Mouse (Mus musculus) hindbrain, embryonic 11.5 days (tissue): ENCODE results near the gene Myom1. TPM values are rescaled to one million over a fixed set of nuclear protein-coding genes. Genes with fewer than 3 reads are reported as not detected.

ENCODE experiments used
- ATAC-seq: fragments of 200-750 bp; cut with Nextera tagmentation; 2 replicates; pipeline ENCODE4 v1.8.0; 2017; ENCODE audit warnings: mild to moderate bottlenecking, moderate TSS enrichment, moderate library complexity; ENCODE audit not compliant: low FRiP score
- DNase-seq: peaks from one replicate; pipeline ENCODE4 v3.0.0-alpha.2; 2015; ENCODE audit warnings: low spot score
- H3K27ac ChIP-seq: fragments of 300-500 bp; sonication (generic); 2 replicates; pipeline ENCODE4 v1.5.1; 2014; ENCODE audit warnings: mild to moderate bottlenecking, low read depth, low read length
- H3K27me3 ChIP-seq: fragments of 300-500 bp; sonication (generic); 2 replicates; pipeline ENCODE4 v1.6.1; 2014; ENCODE audit warnings: mild to moderate bottlenecking, low read length, moderate library complexity, mixed read lengths; ENCODE audit not compliant: control insufficient read depth, insufficient read depth
- H3K36me3 ChIP-seq: fragments of 300-500 bp; sonication (generic); 2 replicates; pipeline ENCODE4 v1.6.1; 2014; ENCODE audit warnings: mild to moderate bottlenecking, low read length, moderate library complexity, mixed read lengths; ENCODE audit not compliant: control insufficient read depth, insufficient read depth
- H3K4me1 ChIP-seq: fragments of 300-500 bp; sonication (generic); replicated peaks from 2 replicates; pipeline ENCODE4 v1.6.1; 2014; ENCODE audit warnings: low read length, mixed read lengths; ENCODE audit not compliant: control insufficient read depth, insufficient read depth
- H3K4me2 ChIP-seq: fragments of 300-500 bp; sonication (generic); replicated peaks from 2 replicates; pipeline ENCODE4 v1.6.1; 2014; ENCODE audit warnings: mild to moderate bottlenecking, low read depth, low read length
- H3K4me3 ChIP-seq: fragments of 300-500 bp; sonication (generic); 2 replicates; pipeline ENCODE4 v1.5.1; 2014; ENCODE audit warnings: low read depth, low read length
- H3K9ac ChIP-seq: fragments of 300-500 bp; sonication (generic); 2 replicates; pipeline ENCODE4 v1.6.1; 2014; ENCODE audit warnings: low read depth, low read length
- H3K9me3 ChIP-seq: fragments of 300-500 bp; sonication (generic); 2 replicates; pipeline ENCODE4 v1.6.1; 2016; ENCODE audit warnings: low read length; ENCODE audit not compliant: control insufficient read depth
- WGBS: fragments of 180-500 bp; shearing (Covaris S2); extraction: QIAGEN DNeasy Blood & Tissue Kit; methylation state at CpG from one replicate; pipeline ENCODE4 v1.1.7; 2014; 5-methylcytosine and 5-hydroxymethylcytosine counted together
- polyA plus RNA-seq: library from polyadenylated mRNA; unstranded; fragments of >200 nt; fragmentation: Nextera tagmentation; extraction: Ambion mirVana; gene quantifications from 2 replicates; pipeline ENCODE4 v1.2.1, GENCODE M21; 2014

The Myom1 gene
- polyA plus RNA-seq, 1 experiment from 2014 or later, result 2.0 TPM

DNA sequence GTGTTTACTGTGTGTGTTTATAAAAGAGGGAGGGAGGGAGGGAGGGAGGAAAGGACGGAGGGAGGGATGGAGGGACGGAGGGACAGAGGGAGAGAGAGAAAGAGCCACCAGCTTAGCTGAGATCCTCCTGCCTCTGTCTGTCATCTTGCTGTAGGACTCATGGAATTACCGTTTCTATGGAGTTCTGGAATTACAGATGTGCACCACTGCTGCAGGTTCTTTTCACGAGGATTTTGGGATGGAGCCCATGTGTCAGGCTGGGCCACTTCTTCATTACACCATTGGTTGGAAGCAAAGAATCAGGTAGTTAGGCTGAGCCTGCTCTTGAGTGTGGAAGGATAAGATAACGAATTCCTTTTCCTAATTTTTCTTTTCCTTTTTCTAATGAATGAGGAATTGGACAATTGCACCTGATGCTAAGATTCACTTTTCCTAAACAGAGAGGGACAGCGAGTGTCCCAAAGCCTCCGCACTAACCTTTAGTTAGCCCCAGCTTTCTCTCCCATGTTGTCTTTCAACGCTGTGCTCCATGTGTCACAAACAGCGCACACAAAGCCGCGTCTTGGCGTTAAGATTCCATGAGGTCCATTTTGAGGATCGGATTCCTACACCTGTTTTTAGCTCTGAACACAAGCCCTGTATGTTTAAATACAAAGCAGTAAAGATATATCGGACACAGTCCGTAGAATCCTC, 16.3 kb downstream of the Myom1 start:
- H3K9ac ChIP-seq, result no peak overlapping the region
- no peaks in the 10 kb centered on the region for H3K27me3 ChIP-seq
- H3K9me3 ChIP-seq, result no peaks in the 10 kb centered on the region
- no peak overlapping the region for H3K27ac ChIP-seq
- no peak for DNase-seq
- H3K4me1 ChIP-seq, result no peaks in the 10 kb centered on the region
- ATAC-seq, result no peak
- WGBS, result 83% methylated on average over 14 of the region's 15 CpGs
- H3K4me2 ChIP-seq, result no peak overlapping the region
- H3K4me3 ChIP-seq, result no peak overlapping the region
- no peaks in the 10 kb centered on the region for H3K36me3 ChIP-seq

DNA sequence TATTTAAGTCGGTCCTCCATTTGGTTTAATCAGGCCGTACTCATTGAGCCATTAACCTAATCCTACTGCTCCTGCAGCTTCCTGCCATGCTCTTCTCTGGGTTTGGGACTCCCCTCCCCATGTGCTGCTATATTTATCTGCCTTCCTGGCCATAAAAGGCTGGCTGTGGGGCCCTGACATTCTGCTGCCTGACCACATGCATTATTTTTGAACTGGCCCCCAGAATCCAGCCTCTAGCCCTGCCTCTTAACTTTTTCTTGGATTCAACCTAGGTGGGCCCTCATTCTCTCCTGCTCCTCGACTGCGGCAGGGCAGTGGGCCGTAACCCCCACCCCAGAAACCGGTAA, 16.8 kb downstream of the Myom1 start:
- H3K36me3 ChIP-seq, result no peaks in the 10 kb centered on the region
- DNase-seq (no peak), ATAC-seq (no peak)
- no peaks in the 10 kb centered on the region for H3K9me3 ChIP-seq
- 44% methylated on average over 6 of the region's 6 CpGs for WGBS
- no peak overlapping the region for H3K4me3 ChIP-seq
- H3K27ac ChIP-seq, result no peak overlapping the region
- H3K4me1 ChIP-seq, result no peaks in the 10 kb centered on the region
- no peaks in the 10 kb centered on the region for H3K27me3 ChIP-seq
- no peak overlapping the region for H3K4me2 ChIP-seq
- no peak overlapping the region for H3K9ac ChIP-seq

DNA sequence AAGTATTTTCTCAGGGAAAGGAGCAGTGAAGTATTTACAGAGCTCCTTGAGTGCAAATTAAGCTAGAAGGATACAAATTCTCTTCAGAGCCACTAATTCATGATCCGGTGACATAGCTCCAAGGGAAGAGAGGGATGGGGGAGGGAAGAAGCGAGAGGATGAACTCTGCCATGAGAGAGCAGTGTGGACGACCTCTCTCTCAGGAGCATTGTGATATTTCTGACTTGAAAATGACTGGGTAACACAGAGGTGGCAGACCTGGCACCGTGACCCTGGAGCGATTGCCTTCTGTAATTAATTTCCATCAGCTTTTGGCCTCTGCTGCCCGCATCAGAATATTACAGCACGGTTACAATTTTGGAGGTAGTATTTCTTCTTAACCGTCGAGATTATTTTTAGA, 17.4 kb downstream of the Myom1 start:
- Histone ChIP-seq H3K27ac (no peak overlapping the region), H3K9me3 (no peaks in the 10 kb centered on the region), H3K27me3 (no peaks in the 10 kb centered on the region), H3K4me2 (no peak overlapping the region), H3K4me3 (no peak overlapping the region), H3K36me3 (no peaks in the 10 kb centered on the region), H3K9ac (no peak overlapping the region), H3K4me1 (no peaks in the 10 kb centered on the region)
- no peak for DNase-seq
- 63% methylated on average over 9 of the region's 9 CpGs for WGBS
- no peak for ATAC-seq

DNA sequence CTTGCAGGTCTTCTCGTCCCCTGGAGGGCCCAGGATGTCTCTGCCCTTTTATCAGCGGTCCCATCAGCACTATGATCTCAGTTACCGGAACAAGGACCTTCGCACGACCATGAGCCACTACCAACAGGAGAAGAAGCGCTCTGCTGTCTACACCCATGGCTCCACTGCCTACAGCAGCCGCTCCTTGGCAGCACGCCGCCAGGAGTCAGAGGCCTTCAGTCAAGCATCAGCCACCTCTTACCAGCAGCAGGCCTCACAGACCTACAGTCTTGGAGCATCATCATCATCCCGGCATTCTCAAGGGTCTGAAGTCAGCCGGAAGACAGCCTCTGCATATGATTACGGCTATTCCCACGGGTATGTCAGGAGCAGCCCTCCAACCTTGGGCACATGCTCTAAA, 20.4 kb downstream of the Myom1 start:
- H3K27ac ChIP-seq, result no peak overlapping the region
- H3K4me1 ChIP-seq, result no peaks in the 10 kb centered on the region
- H3K9me3 ChIP-seq, result no peaks in the 10 kb centered on the region
- H3K36me3 ChIP-seq, result no peaks in the 10 kb centered on the region
- ATAC-seq (no peak), DNase-seq (no peak)
- H3K9ac ChIP-seq, result no peak overlapping the region
- H3K27me3 ChIP-seq, result no peaks in the 10 kb centered on the region
- H3K4me2 ChIP-seq, result no peak overlapping the region
- no peak overlapping the region for H3K4me3 ChIP-seq
- WGBS, result 90% methylated on average over 13 of the region's 13 CpGs

DNA sequence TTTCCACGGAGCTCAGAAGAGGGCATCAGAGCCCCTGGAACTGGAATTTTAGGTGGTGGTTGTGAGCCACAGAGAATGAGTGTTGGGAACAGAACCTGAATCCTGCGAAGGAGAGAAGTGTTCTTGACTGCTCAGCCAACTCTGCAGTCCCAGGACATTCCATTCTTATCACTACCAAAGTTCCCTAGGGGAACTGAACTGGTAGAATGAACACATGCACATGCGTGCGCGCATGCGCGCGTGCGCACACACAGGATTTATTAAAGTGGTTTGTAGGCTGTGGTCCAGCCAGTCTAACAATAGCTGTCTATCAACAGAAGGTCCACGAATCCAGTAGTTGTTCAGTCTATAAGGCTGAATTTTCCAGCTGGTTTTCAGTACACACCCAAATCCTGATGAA, 21.6 kb downstream of the Myom1 start:
- H3K27me3 ChIP-seq, result no peaks in the 10 kb centered on the region
- 92% methylated on average over 10 of the region's 10 CpGs for WGBS

DNA sequence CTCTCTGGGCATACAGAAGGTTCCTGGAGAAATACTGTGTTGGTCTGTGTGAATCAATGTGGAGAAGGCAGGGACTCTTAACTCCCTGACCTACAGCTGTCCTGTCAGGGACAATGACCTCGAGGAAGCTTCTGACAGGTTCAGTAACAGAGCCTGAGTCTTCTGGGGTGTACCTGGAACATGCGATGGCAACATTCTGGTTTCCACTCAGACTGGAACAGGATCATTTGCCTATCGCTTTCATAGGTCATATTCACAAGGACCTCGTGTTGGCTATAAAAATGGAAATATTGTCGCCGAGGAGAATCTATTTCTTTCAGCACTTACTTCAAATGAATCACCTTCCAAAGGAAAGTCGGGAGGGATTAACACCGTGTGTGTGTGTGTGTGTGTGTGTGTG, 23.5 kb downstream of the Myom1 start:
- no peak overlapping the region for H3K4me2 ChIP-seq
- WGBS, result 83% methylated on average over 8 of the region's 8 CpGs

More for the DNA sequence above, 21.6 kb downstream of the Myom1 start:
- H3K4me2 ChIP-seq, result no peak overlapping the region
- DNase-seq, result no peak
- no peak for ATAC-seq
- H3K9ac ChIP-seq, result no peak overlapping the region
- no peak overlapping the region for H3K27ac ChIP-seq
- no peaks in the 10 kb centered on the region for H3K4me1 ChIP-seq
- no peak overlapping the region for H3K4me3 ChIP-seq
- no peaks in the 10 kb centered on the region for H3K36me3 ChIP-seq
- no peaks in the 10 kb centered on the region for H3K9me3 ChIP-seq

DNA sequence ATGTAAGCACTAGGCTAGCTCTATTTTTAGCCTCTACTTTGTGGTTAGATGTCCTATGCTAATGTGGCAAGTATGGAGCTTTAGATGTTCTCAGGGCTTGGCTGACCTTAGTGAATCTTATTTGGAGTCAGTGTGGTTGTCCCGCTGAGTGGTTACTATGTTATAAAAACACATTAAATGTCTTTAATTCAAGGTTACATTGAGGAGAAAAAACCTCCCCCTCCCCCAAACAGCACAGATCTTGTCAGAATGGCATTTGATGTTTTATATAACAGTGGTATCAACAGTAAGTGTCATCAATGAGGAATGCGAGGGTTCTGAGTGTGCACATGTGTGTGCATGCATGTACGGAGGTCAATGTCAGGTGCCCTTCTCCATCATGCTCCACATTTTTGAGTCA, 24.8 kb downstream of the Myom1 start:
- Histone ChIP-seq H3K4me3 (no peak overlapping the region), H3K27ac (no peak overlapping the region), H3K9me3 (no peaks in the 10 kb centered on the region), H3K4me2 (no peak overlapping the region), H3K9ac (no peak overlapping the region), H3K27me3 (no peaks in the 10 kb centered on the region), H3K36me3 (no peaks in the 10 kb centered on the region), H3K4me1 (no peaks in the 10 kb centered on the region)
- no peak for ATAC-seq
- DNase-seq, result no peak
- WGBS, result 91% methylated on average over 3 of the region's 3 CpGs

More for the DNA sequence above, 23.5 kb downstream of the Myom1 start:
- no peaks in the 10 kb centered on the region for H3K36me3 ChIP-seq
- no peaks in the 10 kb centered on the region for H3K9me3 ChIP-seq
- H3K27ac ChIP-seq, result no peak overlapping the region
- no peaks in the 10 kb centered on the region for H3K27me3 ChIP-seq
- ATAC-seq (no peak), DNase-seq (no peak)
- no peak overlapping the region for H3K4me3 ChIP-seq
- H3K4me1 ChIP-seq, result no peaks in the 10 kb centered on the region
- no peak overlapping the region for H3K9ac ChIP-seq

DNA sequence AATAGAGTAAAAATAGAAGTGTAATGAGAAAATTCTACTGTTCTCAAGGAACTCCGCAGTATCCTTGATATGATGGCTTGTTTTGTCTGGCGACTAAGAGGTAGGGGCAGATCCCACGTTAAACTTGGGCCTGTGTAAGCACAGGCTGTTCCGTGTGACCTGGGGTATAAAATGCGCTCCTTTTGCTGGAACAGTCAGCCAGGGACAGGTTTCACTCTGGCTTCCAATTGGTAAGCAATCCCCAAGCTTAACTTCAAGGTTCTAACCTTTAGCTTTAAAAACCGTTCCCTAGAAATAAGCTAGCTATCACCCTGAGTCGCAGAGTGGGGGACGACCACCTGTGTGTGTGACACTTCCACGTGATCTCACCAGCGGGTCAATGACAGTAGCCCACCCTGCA, 30.3 kb downstream of the Myom1 start:
- H3K36me3 ChIP-seq, result no peaks in the 10 kb centered on the region
- ATAC-seq, result no peak
- no peaks in the 10 kb centered on the region for H3K4me1 ChIP-seq
- H3K4me3 ChIP-seq, result no peak overlapping the region
- no peaks in the 10 kb centered on the region for H3K27me3 ChIP-seq
- no peak overlapping the region for H3K27ac ChIP-seq
- 86% methylated on average over 10 of the region's 10 CpGs for WGBS
- no peak for DNase-seq
- H3K9me3 ChIP-seq, result no peaks in the 10 kb centered on the region
- H3K4me2 ChIP-seq, result no peak overlapping the region
- H3K9ac ChIP-seq, result no peak overlapping the region

DNA sequence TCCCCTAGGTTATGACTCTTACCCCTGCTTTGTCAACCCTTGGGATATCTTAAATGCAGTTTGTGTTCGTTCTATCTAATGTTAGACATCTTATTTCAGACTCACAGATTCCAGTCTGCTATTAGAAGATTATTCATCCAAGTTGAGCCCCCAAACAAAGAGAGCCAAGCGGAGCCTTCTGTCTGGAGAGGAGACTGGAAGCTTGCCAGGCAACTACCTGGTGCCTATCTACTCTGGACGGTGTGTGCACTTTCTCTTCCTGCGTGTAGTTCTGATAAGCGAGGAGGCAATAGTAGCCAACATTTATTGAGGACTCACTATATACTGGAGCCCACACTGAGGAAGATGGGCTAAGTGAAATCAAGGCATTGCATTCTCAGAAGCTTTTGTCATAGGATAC, 32.0 kb downstream of the Myom1 start:
- Histone ChIP-seq H3K4me2 (no peak overlapping the region), H3K4me1 (no peaks in the 10 kb centered on the region), H3K27me3 (no peaks in the 10 kb centered on the region), H3K27ac (no peak overlapping the region), H3K36me3 (no peaks in the 10 kb centered on the region), H3K9ac (no peak overlapping the region), H3K9me3 (no peaks in the 10 kb centered on the region), H3K4me3 (no peak overlapping the region)
- 87% methylated on average over 5 of the region's 5 CpGs for WGBS
- ATAC-seq, result no peak
- DNase-seq, result no peak
